Mouse (Mus musculus): ENCODE data around the gene Nyap2. TPM values are rescaled to one million over a fixed set of nuclear protein-coding genes. Genes with fewer than 3 reads are reported as not detected.

Gene Nyap2
- polyA plus RNA-seq, 1 experiment from 2014 or later: 25.5 TPM

GRCm38 (mm10) chr1:81169245-81169644 lies 92.5 kb downstream of the Nyap2 start:
- 34% methylated on average over 3 of the region's 3 CpGs for WGBS
- ATAC-seq (ENCODE audit: low FRiP score): peak; percentile 31; the same call in 1 of the 2 replicates
- Histone ChIP-seq H3K27ac (no peak overlapping the region; the same call in 1 of the 2 replicates), H3K27me3 (ENCODE audit: control insufficient read depth, insufficient read depth, low read length) (no peaks in the 10 kb centered on the region), H3K4me1 (replicated peaks; ENCODE audit: control insufficient read depth, insufficient read depth, low read length) (0 out of 2 replicates have a peak, but pooled peaks cover 3% of the 10 kb centered on the region), H3K4me3 (replicated peaks; ENCODE audit: low read length) (no peak overlapping the region), H3K4me2 (replicated peaks) (no peak overlapping the region), H3K9me3 (ENCODE audit: control insufficient read depth, low read length) (no peaks in the 10 kb centered on the region), H3K9ac (no peak overlapping the region), H3K36me3 (replicated peaks; ENCODE audit: control insufficient read depth, insufficient read depth) (no peaks in the 10 kb centered on the region)
- no peak for DNase-seq (ENCODE audit: low spot score)

- Histone ChIP-seq H3K27ac (no peak overlapping the region), H3K4me2 (replicated peaks) (no peak overlapping the region), H3K36me3 (replicated peaks; ENCODE audit: control insufficient read depth, insufficient read depth) (no peaks in the 10 kb centered on the region), H3K4me3 (replicated peaks; ENCODE audit: low read length) (no peak overlapping the region), H3K9me3 (ENCODE audit: control insufficient read depth, low read length) (no peaks in the 10 kb centered on the region), H3K4me1 (replicated peaks; ENCODE audit: control insufficient read depth, insufficient read depth, low read length) (0 out of 2 replicates have a peak, but pooled peaks cover 3% of the 10 kb centered on the region), H3K27me3 (ENCODE audit: control insufficient read depth, insufficient read depth, low read length) (no peaks in the 10 kb centered on the region), H3K9ac (no peak overlapping the region)
- no peak for DNase-seq (ENCODE audit: low spot score)
- ATAC-seq (ENCODE audit: low FRiP score): no peak
These were observed 96.0 kb downstream of the Nyap2 start for GRCm38 (mm10) chr1:81172703-81173102.

GRCm38 (mm10) chr1:81173303-81173702 lies 96.6 kb downstream of the Nyap2 start:
- no peak overlapping the region for H3K27ac ChIP-seq

GRCm38 (mm10) chr1:81179725-81180124 lies 103.0 kb downstream of the Nyap2 start:
- 93% methylated on average over 4 of the region's 4 CpGs for WGBS
- ATAC-seq (ENCODE audit: low FRiP score): no peak

More at GRCm38 (mm10) chr1:81173303-81173702, 96.6 kb downstream of the Nyap2 start:
- H3K4me1 ChIP-seq (replicated peaks; ENCODE audit: control insufficient read depth, insufficient read depth, low read length): 0 out of 2 replicates have a peak, but pooled peaks cover 3% of the 10 kb centered on the region
- no peaks in the 10 kb centered on the region for H3K9me3 ChIP-seq (ENCODE audit: control insufficient read depth, low read length)
- 82% methylated on average over 1 of the region's 1 CpGs for WGBS
- H3K4me3 ChIP-seq (replicated peaks; ENCODE audit: low read length): no peak overlapping the region
- ATAC-seq (ENCODE audit: low FRiP score): no peak
- H3K9ac ChIP-seq: no peak overlapping the region
- no peaks in the 10 kb centered on the region for H3K27me3 ChIP-seq (ENCODE audit: control insufficient read depth, insufficient read depth, low read length)
- H3K4me2 ChIP-seq (replicated peaks): no peak overlapping the region
- DNase-seq (ENCODE audit: low spot score): no peak
- H3K36me3 ChIP-seq (replicated peaks; ENCODE audit: control insufficient read depth, insufficient read depth): no peaks in the 10 kb centered on the region

GRCm38 (mm10) chr1:81180686-81181085 lies 103.9 kb downstream of the Nyap2 start:
- no peak for DNase-seq (ENCODE audit: low spot score)
- H3K36me3 ChIP-seq (replicated peaks; ENCODE audit: control insufficient read depth, insufficient read depth): no peaks in the 10 kb centered on the region

More at GRCm38 (mm10) chr1:81179725-81180124, 103.0 kb downstream of the Nyap2 start:
- H3K4me3 ChIP-seq (replicated peaks; ENCODE audit: low read length): no peak overlapping the region
- no peak overlapping the region for H3K27ac ChIP-seq
- no peak overlapping the region for H3K4me2 ChIP-seq (replicated peaks)
- H3K9me3 ChIP-seq (ENCODE audit: control insufficient read depth, low read length): no peaks in the 10 kb centered on the region
- no peaks in the 10 kb centered on the region for H3K4me1 ChIP-seq (replicated peaks; ENCODE audit: control insufficient read depth, insufficient read depth, low read length)
- DNase-seq (ENCODE audit: low spot score): no peak
- no peaks in the 10 kb centered on the region for H3K27me3 ChIP-seq (ENCODE audit: control insufficient read depth, insufficient read depth, low read length)
- H3K36me3 ChIP-seq (replicated peaks; ENCODE audit: control insufficient read depth, insufficient read depth): no peaks in the 10 kb centered on the region
- H3K9ac ChIP-seq: no peak overlapping the region

GRCm38 (mm10) chr1:81209536-81209935 lies 132.8 kb downstream of the Nyap2 start:
- H3K27me3 ChIP-seq (ENCODE audit: control insufficient read depth, insufficient read depth, low read length): no peaks in the 10 kb centered on the region
- WGBS: 97% methylated on average over 2 of the region's 2 CpGs
- H3K9ac ChIP-seq: no peak overlapping the region
- H3K4me3 ChIP-seq (replicated peaks; ENCODE audit: low read length): no peak overlapping the region
- no peak overlapping the region for H3K4me2 ChIP-seq (replicated peaks)
- H3K36me3 ChIP-seq (replicated peaks; ENCODE audit: control insufficient read depth, insufficient read depth): no peaks in the 10 kb centered on the region
- no peak overlapping the region for H3K27ac ChIP-seq
- no peaks in the 10 kb centered on the region for H3K4me1 ChIP-seq (replicated peaks; ENCODE audit: control insufficient read depth, insufficient read depth, low read length)
- DNase-seq (ENCODE audit: low spot score) (no peak), ATAC-seq (ENCODE audit: low FRiP score) (no peak)
- H3K9me3 ChIP-seq (ENCODE audit: control insufficient read depth, low read length): no peaks in the 10 kb centered on the region

More at GRCm38 (mm10) chr1:81180686-81181085, 103.9 kb downstream of the Nyap2 start:
- no peaks in the 10 kb centered on the region for H3K9me3 ChIP-seq (ENCODE audit: control insufficient read depth, low read length)
- H3K27ac ChIP-seq: no peak overlapping the region
- no peak overlapping the region for H3K4me2 ChIP-seq (replicated peaks)
- H3K4me3 ChIP-seq (replicated peaks; ENCODE audit: low read length): no peak overlapping the region
- no peaks in the 10 kb centered on the region for H3K27me3 ChIP-seq (ENCODE audit: control insufficient read depth, insufficient read depth, low read length)
- no peak for ATAC-seq (ENCODE audit: low FRiP score)
- no peaks in the 10 kb centered on the region for H3K4me1 ChIP-seq (replicated peaks; ENCODE audit: control insufficient read depth, insufficient read depth, low read length)
- WGBS: 89% methylated on average over 3 of the region's 3 CpGs
- H3K9ac ChIP-seq: no peak overlapping the region

- Histone ChIP-seq H3K4me2 (replicated peaks) (no peak overlapping the region), H3K4me3 (replicated peaks; ENCODE audit: low read length) (no peak overlapping the region), H3K9me3 (ENCODE audit: control insufficient read depth, low read length) (no peaks in the 10 kb centered on the region), H3K9ac (no peak overlapping the region), H3K27me3 (ENCODE audit: control insufficient read depth, insufficient read depth, low read length) (no peaks in the 10 kb centered on the region), H3K36me3 (replicated peaks; ENCODE audit: control insufficient read depth, insufficient read depth) (no peaks in the 10 kb centered on the region), H3K27ac (no peak overlapping the region), H3K4me1 (replicated peaks; ENCODE audit: control insufficient read depth, insufficient read depth, low read length) (no peaks in the 10 kb centered on the region)
- 72% methylated on average over 4 of the region's 4 CpGs for WGBS
- ATAC-seq (ENCODE audit: low FRiP score): no peak
- DNase-seq (ENCODE audit: low spot score): no peak
These were observed 134.7 kb downstream of the Nyap2 start for GRCm38 (mm10) chr1:81211491-81211890.

GRCm38 (mm10) chr1:81219790-81220189 lies 143.0 kb downstream of the Nyap2 start:
- Histone ChIP-seq H3K4me1 (replicated peaks; ENCODE audit: control insufficient read depth, insufficient read depth, low read length) (no peaks in the 10 kb centered on the region), H3K27ac (no peak overlapping the region), H3K4me3 (replicated peaks; ENCODE audit: low read length) (no peak overlapping the region), H3K9ac (no peak overlapping the region), H3K27me3 (ENCODE audit: control insufficient read depth, insufficient read depth, low read length) (no peaks in the 10 kb centered on the region), H3K9me3 (ENCODE audit: control insufficient read depth, low read length) (no peaks in the 10 kb centered on the region), H3K36me3 (replicated peaks; ENCODE audit: control insufficient read depth, insufficient read depth) (no peaks in the 10 kb centered on the region), H3K4me2 (replicated peaks) (no peak overlapping the region)
- ATAC-seq (ENCODE audit: low FRiP score) (no peak), DNase-seq (ENCODE audit: low spot score) (no peak)
- WGBS: 31% methylated on average over 1 of the region's 1 CpGs

- Histone ChIP-seq H3K36me3 (replicated peaks; ENCODE audit: control insufficient read depth, insufficient read depth) (no peaks in the 10 kb centered on the region), H3K9me3 (ENCODE audit: control insufficient read depth, low read length) (no peaks in the 10 kb centered on the region), H3K4me3 (replicated peaks; ENCODE audit: low read length) (no peak overlapping the region), H3K27ac (no peak overlapping the region), H3K4me2 (replicated peaks) (no peak overlapping the region), H3K4me1 (replicated peaks; ENCODE audit: control insufficient read depth, insufficient read depth, low read length) (no peaks in the 10 kb centered on the region), H3K27me3 (ENCODE audit: control insufficient read depth, insufficient read depth, low read length) (no peaks in the 10 kb centered on the region), H3K9ac (no peak overlapping the region)
- no peak for DNase-seq (ENCODE audit: low spot score)
- ATAC-seq (ENCODE audit: low FRiP score): no peak
- WGBS: 18% methylated on average over 2 of the region's 2 CpGs
These were observed 155.1 kb downstream of the Nyap2 start for GRCm38 (mm10) chr1:81231759-81232406.

All from hindbrain, embryonic 14.5 days (tissue).